Mouse (Mus musculus): ENCODE measurements at regions not wholly inside any gene's neighbourhood (a gene's known extent, or its start where the extent isn't known, plus 50 kb on each side); places are given as distances from the start of the nearest gene placed in this dataset.

- DNase-seq (ENCODE audit: low read depth, low spot score): no peak
These were observed 66.8 kb upstream of the Zbtb20 start for GRCm38 (mm10) chr16:42808864-42809263.

GRCm38 (mm10) chr16:42807536-42807935 is 68.1 kb upstream of the Zbtb20 start:
- no peak for DNase-seq (ENCODE audit: low read depth, low spot score)

- DNase-seq (ENCODE audit: low read depth, low spot score): no peak
These were observed 72.1 kb upstream of the Zbtb20 start for GRCm38 (mm10) chr16:42803609-42804008.

- no peak for DNase-seq (ENCODE audit: low read depth, low spot score)
These were observed 83.1 kb upstream of the Zbtb20 start for GRCm38 (mm10) chr16:42792571-42792970.

GRCm38 (mm10) chr16:42784712-42785111 is 91.0 kb upstream of the Zbtb20 start:
- DNase-seq (ENCODE audit: low read depth, low spot score): no peak

GRCm38 (mm10) chr16:42784031-42784430 is 91.7 kb upstream of the Zbtb20 start:
- no peak for DNase-seq (ENCODE audit: low read depth, low spot score)

- no peak for DNase-seq (ENCODE audit: low read depth, low spot score)
These were observed 93.5 kb upstream of the Zbtb20 start for GRCm38 (mm10) chr16:42782091-42782679.

GRCm38 (mm10) chr16:42781096-42782071 is 94.3 kb upstream of the Zbtb20 start:
- no peak for DNase-seq (ENCODE audit: low read depth, low spot score)

GRCm38 (mm10) chr16:42779957-42780356 is 95.7 kb upstream of the Zbtb20 start:
- DNase-seq (ENCODE audit: low read depth, low spot score): no peak

GRCm38 (mm10) chr16:42772640-42773039 is 103.0 kb upstream of the Zbtb20 start:
- DNase-seq (ENCODE audit: low read depth, low spot score): no peak

GRCm38 (mm10) chr16:42770199-42770598 is 105.5 kb upstream of the Zbtb20 start:
- DNase-seq (ENCODE audit: low read depth, low spot score): no peak

- no peak for DNase-seq (ENCODE audit: low read depth, low spot score)
These were observed 127.0 kb upstream of the Zbtb20 start for GRCm38 (mm10) chr16:42748681-42749080.

GRCm38 (mm10) chr16:42745943-42746675 is 129.6 kb upstream of the Zbtb20 start:
- no peak for DNase-seq (ENCODE audit: low read depth, low spot score)

GRCm38 (mm10) chr16:42743538-42743937 is 132.1 kb upstream of the Zbtb20 start:
- DNase-seq (ENCODE audit: low read depth, low spot score): no peak

- no peak for DNase-seq (ENCODE audit: low read depth, low spot score)
These were observed 132.6 kb upstream of the Zbtb20 start for GRCm38 (mm10) chr16:42743120-42743519.

- no peak for DNase-seq (ENCODE audit: low read depth, low spot score)
These were observed 147.9 kb upstream of the Zbtb20 start for GRCm38 (mm10) chr16:42727826-42728225.

- no peak for DNase-seq (ENCODE audit: low read depth, low spot score)
These were observed 155.8 kb upstream of the Zbtb20 start for GRCm38 (mm10) chr16:42719915-42720314.

- no peak for DNase-seq (ENCODE audit: low read depth, low spot score)
These were observed 157.2 kb upstream of the Zbtb20 start for GRCm38 (mm10) chr16:42718452-42718851.

GRCm38 (mm10) chr16:42717828-42718412 is 157.8 kb upstream of the Zbtb20 start:
- DNase-seq (ENCODE audit: low read depth, low spot score): no peak

- DNase-seq (ENCODE audit: low read depth, low spot score): no peak
These were observed 158.4 kb upstream of the Zbtb20 start for GRCm38 (mm10) chr16:42717075-42717827.

GRCm38 (mm10) chr16:42702676-42703075 is 173.0 kb upstream of the Zbtb20 start:
- no peak for DNase-seq (ENCODE audit: low read depth, low spot score)

Data from A20 (cell line).